Mouse (Mus musculus): ENCODE measurements at regions not wholly inside any gene's neighbourhood (a gene's known extent, or its start where the extent isn't known, plus 50 kb on each side); places are given as distances from the start of the nearest gene placed in this dataset.

GRCm38 (mm10) chr3:66798292-66798691, 182.9 kb upstream of the Rsrc1 start:
- TF ChIP-seq GATA1 (IDR thresholded peaks at IDR 0.05; ENCODE audit: low read length), result no peak
- no peak for TF ChIP-seq TAL1 (IDR thresholded peaks at IDR 0.05; ENCODE audit: low read length)

Data from erythroblast, embryonic 14.5 days (primary cell).